Mouse (Mus musculus): ENCODE results near the gene Slc7a11.

- TF ChIP-seq CTCF (IDR thresholded peaks at IDR 0.05; ENCODE audit: borderline replicate concordance, extremely low read depth, insufficient read depth, insufficient read length) (no peak), POLR2A (IDR thresholded peaks at IDR 0.05; ENCODE audit: borderline replicate concordance, extremely low read depth, insufficient read depth, insufficient read length, poor library complexity, severe bottlenecking) (no peak)
Observed at GRCm38 (mm10) chr3:49870786-49871185, 572.6 kb downstream of the Slc7a11 start.

All from brain, embryonic 14.5 days (tissue).